Mouse (Mus musculus): Measurements from ENCODE around the gene Syn3.
"Not testable (repeated sequence)": the region's sequence is repeated elsewhere in the genome, so short reads cannot be mapped to it uniquely, and the experiment has no call there.

Gene Syn3

DNA sequence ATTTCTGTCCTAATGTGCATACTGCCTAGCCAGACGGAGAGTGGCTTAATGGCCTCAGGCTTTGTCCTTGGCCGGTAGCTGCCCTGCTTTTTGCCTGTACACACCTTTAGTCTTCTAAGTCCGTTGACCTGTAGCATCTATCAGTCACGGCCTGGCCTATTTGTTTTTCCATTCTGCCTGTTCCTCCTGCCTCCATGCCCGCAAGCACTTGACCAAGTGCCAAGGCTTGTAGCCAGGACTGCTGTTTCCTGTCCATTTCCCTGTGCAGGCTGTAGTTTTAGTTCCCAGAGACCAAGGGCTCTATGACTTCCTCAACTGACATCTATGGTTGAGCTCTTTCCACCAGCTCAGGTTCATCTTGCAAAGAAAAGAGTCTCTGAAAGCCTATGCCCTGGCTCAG lies 79.8 kb downstream of the Syn3 start:
- no peak for DNase-seq (ENCODE audit: extremely low spot score, low spot score)

DNA sequence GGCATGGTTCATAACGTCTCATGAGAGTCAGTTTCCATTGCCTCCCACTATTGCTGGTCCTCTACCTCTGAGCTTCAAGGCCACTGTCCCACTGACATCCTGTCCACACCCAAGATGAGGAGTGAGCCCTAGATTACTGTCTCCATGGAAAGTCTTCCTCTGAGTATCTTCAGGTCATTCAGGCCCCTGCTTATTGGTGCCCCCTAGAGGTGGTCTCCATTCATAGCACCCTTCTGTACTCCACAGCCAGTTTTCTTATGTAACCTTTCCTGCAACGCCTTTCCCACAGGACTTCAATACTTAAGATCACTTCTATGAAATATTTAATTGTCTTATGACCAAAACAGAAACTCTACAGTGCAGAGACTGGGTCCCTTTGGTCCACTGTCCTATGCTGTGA lies 80.4 kb downstream of the Syn3 start:
- DNase-seq (ENCODE audit: extremely low spot score, low spot score) = no peak

DNA sequence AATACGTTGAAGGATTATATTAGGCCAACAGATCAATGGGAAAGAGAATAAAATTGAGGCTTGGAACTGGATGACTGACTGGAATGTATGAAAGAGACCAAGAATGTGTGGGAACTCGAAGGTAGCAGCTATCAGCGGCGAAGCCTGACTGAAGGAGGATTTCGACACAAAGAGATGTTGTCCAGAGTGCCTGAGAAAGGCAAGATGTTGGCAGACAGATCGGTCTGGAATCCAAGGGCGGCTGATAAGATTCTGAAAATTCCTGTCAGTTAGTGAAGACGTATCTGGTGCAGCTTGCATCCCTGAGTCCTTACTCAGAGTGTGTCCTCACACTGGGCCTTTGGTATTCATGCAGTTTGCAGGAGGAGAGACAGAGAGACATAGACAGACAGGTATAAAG lies 81.9 kb downstream of the Syn3 start:
- DNase-seq (ENCODE audit: extremely low spot score, low spot score) = no peak

GRCm38 (mm10) chr10:86410868-86411267 lies 87.8 kb downstream of the Syn3 start:
- no peak for DNase-seq (ENCODE audit: extremely low spot score, low spot score)

- no peak for DNase-seq (ENCODE audit: extremely low spot score, low spot score)
Observed at GRCm38 (mm10) chr10:86406952-86407351, 91.7 kb downstream of the Syn3 start.

GRCm38 (mm10) chr10:86398347-86398720 lies 100.4 kb downstream of the Syn3 start:
- no peak for DNase-seq (ENCODE audit: extremely low spot score, low spot score)

GRCm38 (mm10) chr10:86397577-86398346 lies 100.9 kb downstream of the Syn3 start:
- no peak for DNase-seq (ENCODE audit: extremely low spot score, low spot score)

- DNase-seq (ENCODE audit: extremely low spot score, low spot score) = no peak
Observed at GRCm38 (mm10) chr10:86392399-86392798, 106.3 kb downstream of the Syn3 start.

DNA sequence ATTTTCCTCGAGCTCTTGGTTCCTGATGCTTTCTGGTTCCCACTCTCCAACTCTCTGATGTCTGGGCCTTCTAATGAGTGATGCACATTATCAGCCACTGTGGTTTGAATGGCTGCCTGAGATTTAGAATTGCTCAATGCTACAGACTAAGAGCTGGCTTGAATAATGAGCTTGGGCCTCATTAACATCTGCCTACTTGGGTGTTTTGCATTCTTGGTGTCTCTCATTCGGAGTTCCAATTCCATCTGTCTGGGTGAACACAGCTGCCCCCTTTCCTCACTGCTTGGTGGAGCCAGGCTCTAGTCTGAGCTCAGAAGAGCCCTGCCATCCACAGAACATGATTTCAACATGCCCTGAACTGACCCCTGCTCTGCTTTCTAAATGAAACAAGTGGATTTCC lies 108.8 kb downstream of the Syn3 start:
- no peak for DNase-seq (ENCODE audit: extremely low spot score, low spot score)

DNA sequence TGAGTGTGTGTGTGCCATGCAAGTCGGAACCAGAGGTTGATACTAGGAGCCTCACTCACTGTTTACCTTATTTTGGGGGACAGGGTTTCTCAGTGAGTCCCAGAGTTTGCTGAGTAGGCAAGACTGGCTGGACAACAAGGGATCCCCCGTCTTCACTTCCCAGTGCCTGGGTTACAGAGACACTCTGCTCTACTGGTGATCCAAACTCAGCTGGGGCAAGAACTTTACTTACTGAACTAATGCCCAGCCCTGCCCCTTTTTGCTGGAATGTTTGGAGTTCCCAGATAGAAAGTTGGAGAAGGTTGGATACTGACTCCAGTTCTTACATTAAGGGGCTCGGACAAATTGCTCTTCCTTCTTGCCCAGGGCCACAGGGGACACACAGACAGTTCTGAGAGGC lies 109.3 kb downstream of the Syn3 start:
- DNase-seq (ENCODE audit: extremely low spot score, low spot score) = no peak

DNA sequence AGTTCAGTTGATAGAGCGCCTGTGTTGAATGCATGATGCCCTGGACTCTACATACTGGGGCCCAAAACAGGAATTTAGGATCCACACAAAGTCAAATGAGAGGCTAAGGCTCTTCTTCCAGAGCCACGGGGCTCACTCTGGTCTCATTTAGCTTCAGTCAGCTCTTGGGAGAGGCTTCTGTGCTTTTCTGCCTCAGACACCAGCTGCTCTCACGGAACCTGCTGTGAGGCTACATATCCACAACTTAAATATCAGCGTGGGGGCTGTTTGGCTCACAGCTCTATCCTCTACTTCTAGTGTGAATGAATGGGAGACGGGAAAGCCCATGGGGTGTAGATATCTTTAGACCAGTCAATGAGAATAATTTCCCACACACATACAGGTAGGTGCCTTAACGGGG lies 109.9 kb downstream of the Syn3 start:
- no peak for DNase-seq (ENCODE audit: extremely low spot score, low spot score)

DNA sequence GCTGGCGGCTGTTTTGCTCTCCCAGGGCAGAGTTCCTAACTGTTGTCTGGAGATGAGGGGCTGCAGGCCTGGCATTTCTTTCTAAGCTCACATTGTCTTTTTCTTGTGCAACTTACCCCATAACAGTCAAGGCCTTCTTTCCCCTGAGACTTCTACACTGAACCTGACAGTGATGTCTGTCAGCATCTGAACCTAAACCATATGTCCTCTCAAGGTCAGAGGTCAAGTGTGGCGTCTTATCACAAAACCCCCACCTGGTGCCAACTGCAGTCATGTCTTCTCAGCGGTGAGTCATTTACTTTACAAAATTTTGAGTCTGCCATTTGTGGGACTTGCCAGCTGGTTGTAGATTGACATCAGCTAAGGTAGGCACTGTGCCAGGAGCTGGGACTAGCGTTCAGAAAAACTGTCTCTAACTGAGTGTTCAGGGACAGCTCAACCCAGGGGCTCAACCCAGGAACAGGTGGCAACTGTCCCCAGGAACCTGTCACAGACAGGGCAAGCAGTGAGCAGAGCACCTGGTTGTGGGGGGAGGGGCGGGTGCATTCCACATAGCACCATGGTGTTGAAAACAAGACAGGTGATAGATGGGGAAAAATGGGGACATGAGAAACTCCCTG lies 110.8 kb downstream of the Syn3 start:
- no peak for DNase-seq (ENCODE audit: extremely low spot score, low spot score)

- DNase-seq (ENCODE audit: extremely low spot score, low spot score) = no peak
Observed at GRCm38 (mm10) chr10:86386232-86386631, 112.5 kb downstream of the Syn3 start.

GRCm38 (mm10) chr10:86385656-86386055 lies 113.0 kb downstream of the Syn3 start:
- no peak for DNase-seq (ENCODE audit: extremely low spot score, low spot score)

- DNase-seq (ENCODE audit: extremely low spot score, low spot score) = no peak
Observed at GRCm38 (mm10) chr10:86384655-86385054, 114.0 kb downstream of the Syn3 start.

DNA sequence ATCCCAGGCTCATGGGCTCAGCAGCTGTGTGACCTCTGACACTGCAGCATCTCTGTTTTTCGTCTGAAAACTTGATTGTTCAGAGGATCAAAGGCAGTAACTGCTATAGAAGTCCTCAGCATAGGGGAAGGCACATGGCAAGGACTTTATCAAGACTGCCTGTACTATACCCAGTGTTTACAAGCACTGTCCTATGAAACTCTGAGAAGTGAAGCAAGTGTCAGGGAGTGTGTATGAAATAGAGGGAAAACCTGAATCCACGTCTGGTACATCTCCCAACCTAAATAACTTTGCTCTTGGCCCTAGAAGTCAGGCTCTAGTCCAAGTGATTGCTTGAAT lies 116.8 kb downstream of the Syn3 start:
- no peak for DNase-seq (ENCODE audit: extremely low spot score, low spot score)

DNA sequence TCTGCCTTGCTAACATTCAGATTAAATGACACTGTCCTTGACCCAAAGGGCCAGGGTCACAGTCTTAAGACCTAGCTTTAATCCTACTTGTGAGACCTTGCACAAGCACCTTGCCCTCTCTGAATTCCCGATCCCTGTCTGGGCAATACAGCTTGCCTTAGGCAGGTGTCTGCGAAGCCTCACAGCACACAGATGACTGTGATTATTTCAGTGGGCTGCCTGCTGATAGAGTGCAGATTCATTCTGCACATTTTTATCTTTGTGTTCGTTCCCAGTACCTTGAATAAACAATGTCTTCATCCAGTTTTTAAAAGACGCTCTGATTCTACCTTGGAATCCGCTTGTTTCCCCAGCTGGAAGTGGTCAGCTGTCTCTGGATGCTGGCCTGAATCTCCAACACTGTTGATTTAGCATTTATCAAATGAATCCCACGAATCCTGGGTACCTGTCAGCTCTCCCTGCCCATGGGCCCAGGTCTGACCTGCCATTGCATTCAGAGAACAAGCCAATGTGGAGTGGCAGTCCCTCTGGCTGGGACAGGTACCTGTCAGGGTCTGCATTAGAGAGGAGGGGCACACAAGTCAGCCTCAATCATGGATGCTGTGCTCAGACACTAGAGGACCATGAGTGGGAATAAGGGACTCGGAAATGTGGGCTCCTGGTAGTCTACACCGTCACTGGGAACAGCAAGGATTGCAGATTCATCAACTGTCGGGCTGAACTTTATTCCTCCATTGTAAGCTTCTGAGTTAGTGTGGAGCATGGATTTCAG lies 117.4 kb downstream of the Syn3 start:
- no peak for DNase-seq (ENCODE audit: extremely low spot score, low spot score)

- DNase-seq (ENCODE audit: extremely low spot score, low spot score) = no peak
Observed at GRCm38 (mm10) chr10:86380626-86381025, 118.1 kb downstream of the Syn3 start.

DNA sequence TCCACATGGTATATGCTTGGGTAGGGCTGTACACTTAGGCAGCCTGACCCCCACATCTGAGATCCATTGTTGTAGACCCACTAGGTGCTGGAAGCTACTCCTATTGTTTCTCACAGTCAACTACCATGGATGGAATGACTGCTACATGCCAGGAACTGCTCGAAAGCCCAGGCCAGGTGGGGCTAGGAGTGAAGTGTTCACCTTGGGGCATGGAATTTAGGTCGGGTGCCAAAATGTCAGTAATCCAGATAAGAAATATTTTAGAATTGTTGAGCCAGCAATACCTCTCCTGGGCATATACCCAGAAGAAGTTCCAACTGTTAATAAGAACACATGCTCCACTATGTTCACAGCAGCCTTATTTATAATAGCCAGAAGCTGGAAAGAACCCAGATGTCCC lies 119.9 kb downstream of the Syn3 start:
- not testable (repeated sequence) for DNase-seq (ENCODE audit: extremely low spot score, low spot score)

- DNase-seq (ENCODE audit: extremely low spot score, low spot score) = no peak
Observed at GRCm38 (mm10) chr10:86376392-86377185, 122.1 kb downstream of the Syn3 start.

DNA sequence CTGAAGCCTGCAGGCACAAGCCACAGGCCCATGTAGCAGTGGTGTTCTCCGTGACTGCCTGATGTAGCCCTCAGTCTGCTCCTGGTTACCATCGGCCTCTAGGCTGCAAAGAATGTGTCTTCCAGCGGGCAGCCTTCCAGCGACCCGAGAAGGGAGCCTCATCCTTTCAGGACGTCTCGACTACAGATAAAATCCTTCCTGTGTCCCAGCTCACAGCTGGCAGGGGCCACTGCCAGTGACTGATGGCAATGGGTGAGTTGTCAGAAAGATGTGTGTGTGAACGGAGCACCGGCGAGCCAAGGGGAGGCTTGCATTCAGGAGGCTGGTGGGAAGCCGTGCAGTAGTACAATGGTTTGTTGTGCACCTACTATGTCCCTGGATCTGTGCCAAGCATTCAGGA lies 122.8 kb downstream of the Syn3 start:
- no peak for DNase-seq (ENCODE audit: extremely low spot score, low spot score)

DNA sequence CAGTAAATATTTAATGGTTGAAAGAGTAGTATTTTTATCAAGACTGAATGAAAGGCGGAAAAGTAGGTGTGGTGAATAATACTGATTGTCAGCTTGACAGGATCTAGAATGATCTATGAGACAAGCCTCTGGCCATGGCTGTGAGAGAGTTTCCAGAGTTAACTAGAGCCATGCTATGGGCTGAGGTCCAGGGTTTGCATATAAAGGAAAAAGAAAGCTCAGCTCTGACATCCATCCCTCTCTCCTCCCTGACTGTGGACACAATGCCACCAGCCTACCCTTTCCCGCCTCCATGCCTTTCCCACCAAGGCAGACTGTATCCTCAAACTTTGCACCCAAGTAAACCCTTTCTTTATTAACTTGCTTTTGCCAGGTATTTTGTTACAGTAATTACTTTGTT lies 124.6 kb downstream of the Syn3 start:
- DNase-seq (ENCODE audit: extremely low spot score, low spot score) = no peak

Data from neural tube, embryonic 10.5 days (tissue).